Mouse (Mus musculus) natural killer cell, adult 2 months (primary cell): Measurements from ENCODE around the gene Ddx39.

ENCODE experiments used
- DNase-seq, 2 experiments: peaks; one replicate each; pipeline ENCODE4 v3.0.0; 2022; ENCODE audit warnings: low spot score in 2 of 2

The Ddx39 gene

DNA sequence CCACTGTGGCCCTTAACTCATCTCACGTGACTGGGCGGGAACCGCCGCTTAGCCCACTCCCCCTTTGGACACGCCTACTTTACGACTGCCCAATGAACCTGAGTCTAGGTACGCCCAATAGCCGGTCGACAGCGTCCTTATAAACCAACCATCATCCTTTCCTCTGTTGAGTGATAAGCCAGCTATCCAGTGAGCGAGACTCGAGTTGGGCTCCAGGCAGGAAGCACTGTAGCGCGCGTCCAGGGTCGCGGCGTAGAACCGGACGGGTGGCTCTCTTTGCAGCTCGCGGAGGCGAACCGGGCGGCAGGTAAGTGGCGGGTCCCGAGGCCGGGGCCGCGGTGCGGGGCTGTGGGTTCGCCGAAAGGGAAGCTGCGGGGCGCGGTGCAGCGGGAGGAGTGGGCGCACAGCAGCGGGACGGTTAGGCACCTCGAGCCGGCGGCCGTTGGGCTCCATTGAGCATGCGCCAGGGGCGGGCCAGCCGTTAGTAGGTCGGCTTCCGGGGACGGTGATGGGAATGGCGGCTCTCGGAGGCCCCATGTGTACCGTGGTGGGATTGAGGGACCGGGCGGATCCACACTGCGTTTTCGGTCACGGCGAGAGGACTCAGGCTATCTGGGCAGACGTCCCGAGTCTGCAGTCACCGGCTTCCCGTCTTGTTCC is at the start of gene Ddx39:
Ddx39 (plus strand) TSS at position 147 of the 660 bp plus-strand sequence.
- peak; percentile 98 for DNase-seq

GRCm38 (mm10) chr8:83665969-83666865 is 48.8 kb upstream of the Ddx39 start, which contains the start of gene Ptger1:
Gene Ptger1 (plus strand): TSS chr8:83666678.
- no peak for DNase-seq

- no peak for DNase-seq
Observed at GRCm38 (mm10) chr8:83666866-83667234, 48.1 kb upstream of the Ddx39 start.

DNA sequence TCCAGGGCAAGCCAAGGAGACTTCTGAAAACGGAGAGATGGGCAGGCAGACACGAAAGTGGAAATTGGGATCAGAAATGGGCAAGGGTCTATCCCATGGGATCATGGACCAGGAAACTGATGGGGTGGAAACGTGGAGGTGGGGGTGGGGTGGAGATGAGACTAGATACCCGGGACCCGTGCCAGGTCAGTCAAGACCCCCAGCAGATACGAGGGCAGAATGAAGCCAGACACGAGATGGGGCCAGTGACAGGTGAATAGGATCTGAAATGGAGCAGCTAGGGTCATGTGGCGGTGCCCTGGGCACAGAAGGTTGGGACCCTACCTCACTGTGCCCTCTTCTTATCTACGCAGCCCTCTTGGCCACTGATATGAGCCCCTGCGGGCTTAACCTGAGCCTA is 47.5 kb upstream of the Ddx39 start:
- no peak for DNase-seq

GRCm38 (mm10) chr8:83668010-83668916 is 46.7 kb upstream of the Ddx39 start:
- peak; percentile 11 to 47 for DNase-seq

DNA sequence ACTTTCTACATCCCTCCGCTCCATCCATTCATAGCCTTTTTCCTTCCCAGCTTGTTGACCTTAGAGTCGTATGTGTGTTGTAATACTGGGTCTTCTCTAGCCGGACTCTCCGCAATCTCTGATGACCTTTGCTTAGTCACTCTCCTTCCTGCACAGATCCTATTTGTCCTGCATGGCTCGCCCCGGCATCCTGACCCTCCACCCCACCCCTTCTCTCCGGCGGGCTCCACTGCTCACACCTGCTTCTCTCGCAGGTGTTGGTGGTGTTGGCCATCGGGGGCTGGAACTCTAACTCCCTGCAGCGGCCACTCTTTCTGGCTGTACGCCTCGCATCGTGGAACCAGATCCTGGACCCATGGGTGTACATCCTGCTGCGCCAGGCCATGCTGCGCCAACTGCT is 46.0 kb upstream of the Ddx39 start:
- DNase-seq, result no peak

GRCm38 (mm10) chr8:83672936-83673335 is 42.0 kb upstream of the Ddx39 start:
- DNase-seq, result no peak

DNA sequence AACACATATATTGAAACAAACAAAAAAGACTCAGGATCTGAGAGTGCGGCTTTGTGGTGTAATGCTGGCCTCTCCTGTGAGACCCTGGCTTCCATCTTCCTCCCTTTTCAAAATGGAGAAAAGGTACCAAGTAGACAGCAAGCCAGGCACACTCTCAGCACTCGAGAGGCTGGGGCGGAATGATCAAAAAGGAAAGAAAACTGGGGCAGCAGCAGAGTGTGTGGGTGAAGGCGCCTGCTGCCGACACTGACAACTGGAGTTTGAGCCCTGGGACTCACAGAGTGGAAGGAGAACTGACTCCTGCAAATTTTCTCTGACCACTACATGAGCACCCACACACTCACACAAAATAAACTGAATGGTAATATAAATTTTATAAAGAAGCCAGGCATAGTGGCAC is 40.5 kb upstream of the Ddx39 start:
- no peak for DNase-seq

DNA sequence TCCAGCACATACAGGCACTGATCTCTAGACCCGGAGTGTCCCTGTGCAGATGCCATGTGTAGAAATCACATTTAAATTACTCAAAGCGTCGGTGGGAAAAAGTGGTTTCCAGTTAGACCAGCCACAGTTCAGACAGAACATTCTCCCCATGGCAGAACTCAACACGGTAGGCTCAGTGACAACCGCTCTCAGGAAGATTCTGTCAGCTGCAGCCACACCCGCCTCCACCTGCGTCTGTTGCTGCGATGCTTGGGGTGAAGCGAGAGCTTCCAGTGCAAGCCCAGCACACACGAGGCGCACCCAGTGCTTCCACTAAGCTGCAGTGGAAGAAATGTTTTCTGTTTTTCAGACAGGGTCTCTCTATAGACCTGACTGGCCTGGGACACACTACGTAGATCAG is 35.1 kb upstream of the Ddx39 start:
- no peak for DNase-seq

GRCm38 (mm10) chr8:83680603-83681002 is 34.4 kb upstream of the Ddx39 start:
- no peak for DNase-seq

GRCm38 (mm10) chr8:83681099-83681498 is 33.9 kb upstream of the Ddx39 start:
- no peak for DNase-seq

GRCm38 (mm10) chr8:83684517-83684916 is 30.5 kb upstream of the Ddx39 start:
- no peak for DNase-seq

DNA sequence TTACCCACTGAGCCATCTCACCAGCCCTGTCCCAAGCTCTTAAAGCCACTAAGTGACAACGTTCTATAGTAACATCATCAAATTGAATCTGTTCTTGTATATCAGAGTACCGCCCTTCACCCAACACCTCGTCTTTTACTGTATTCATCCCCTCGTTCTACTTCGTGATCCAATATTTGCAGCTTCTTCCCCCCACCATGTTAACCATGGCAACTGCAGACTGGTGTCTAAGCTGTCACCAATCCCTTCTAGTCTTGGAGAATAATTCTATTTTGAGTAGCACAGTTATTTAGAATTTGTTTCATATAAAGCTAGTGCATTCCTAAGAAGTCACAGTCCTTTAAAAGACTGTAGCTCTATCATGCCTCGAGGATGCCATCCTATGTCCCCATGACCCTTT is 25.7 kb upstream of the Ddx39 start:
- no peak for DNase-seq

GRCm38 (mm10) chr8:83693609-83694236 is 21.3 kb upstream of the Ddx39 start:
- DNase-seq, result no peak

DNA sequence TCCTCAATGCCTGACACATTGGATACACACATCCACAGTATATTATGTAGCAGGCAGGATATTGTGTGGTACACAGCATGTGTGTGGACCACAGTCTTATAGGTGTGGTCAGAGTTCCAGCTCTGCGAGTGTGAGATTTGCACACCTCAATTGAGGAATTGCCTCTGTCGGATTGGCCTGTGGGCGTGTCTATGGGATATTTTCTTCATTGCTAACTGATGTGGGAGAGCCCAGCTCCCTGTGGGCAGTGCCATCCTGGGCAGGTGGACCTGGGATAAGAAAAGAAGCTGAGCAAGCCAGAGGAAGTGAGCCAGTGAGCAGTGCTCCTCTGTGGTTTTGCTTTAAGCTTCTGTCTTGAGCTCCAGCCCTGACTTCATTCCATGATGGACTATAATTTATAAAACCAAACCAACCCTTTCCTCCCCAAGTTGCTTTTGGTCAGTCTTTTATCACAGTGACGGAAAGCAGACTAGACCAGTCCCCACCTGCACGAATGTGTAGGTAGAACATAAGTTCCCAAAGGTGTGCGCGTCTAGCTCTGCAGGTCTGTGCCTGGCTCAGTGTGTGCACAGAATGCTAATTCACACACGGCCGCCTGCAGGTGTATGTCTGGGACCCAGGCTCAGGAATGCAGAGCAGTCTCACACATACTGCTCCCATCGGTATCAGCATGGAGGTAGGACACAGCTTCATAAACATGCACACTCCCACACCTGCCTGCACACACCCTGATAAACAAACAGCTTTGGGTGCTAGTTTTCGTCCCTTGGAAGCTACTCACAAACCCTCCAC is 20.4 kb upstream of the Ddx39 start:
- DNase-seq, result no peak

DNA sequence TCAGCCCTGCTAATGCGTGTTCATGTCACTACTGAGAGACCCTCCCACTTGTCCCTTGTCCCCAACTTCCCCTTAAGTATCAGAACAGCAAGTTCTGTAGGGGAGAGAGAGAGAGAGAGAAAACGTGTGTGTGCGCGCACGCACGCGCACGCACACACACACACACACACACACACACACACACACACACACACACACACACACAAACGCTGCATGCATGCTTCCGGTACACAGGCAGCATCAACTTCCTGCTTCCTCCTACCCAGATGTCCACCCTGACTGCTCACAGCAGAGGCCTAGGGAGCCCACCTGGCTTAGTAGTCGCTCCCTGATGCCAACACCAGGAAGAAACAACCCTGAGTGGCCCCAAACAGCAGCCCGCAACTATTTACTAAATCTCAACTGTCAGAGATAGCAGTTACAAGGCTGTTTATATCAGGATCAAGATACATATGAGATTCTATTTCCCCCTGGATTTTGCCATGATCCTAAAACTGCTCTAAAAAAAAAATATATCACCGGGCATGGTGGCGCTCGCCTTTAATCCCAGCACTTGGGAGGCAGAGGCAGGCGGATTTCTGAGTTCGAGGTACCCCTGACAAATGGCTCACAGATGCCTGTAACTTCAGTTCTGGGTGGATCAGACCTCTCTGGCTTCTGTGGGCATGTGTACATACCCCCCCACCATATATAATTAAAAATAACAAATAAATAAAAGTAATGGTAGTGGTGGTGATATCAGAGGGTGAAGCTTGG is 19.4 kb upstream of the Ddx39 start:
- peak; percentile 61 to 62 for DNase-seq

- DNase-seq, result no peak
Observed at GRCm38 (mm10) chr8:83697374-83698220, 17.4 kb upstream of the Ddx39 start.

DNA sequence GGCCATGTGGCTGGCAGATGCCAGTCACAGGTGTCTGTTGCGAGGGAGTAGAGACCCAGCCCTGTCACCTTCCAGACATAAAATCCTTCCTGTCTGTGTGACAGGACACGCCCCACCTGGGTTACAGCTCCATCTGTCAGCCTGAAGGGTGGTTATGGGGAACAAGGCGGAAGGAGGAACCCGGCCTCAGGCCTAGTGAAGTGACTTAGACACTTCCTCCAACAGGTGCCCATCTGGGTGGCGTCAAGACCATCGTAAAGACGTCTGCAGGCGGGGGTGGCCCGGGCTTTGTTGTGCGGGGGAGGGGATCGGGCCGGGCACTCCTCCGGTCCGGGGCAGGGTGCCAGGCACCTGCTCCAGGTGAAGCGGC is 16.7 kb upstream of the Ddx39 start:
- peak; percentile 50 to 84 for DNase-seq
